Mouse (Mus musculus): ENCODE data around the gene Tnip1.
"Not testable (repeated sequence)": the region's sequence is repeated elsewhere in the genome, so short reads cannot be mapped to it uniquely, and the experiment has no call there.

Tnip1 gene

GRCm38 (mm10) chr11:54972049-54972723 is 9.5 kb upstream of the Tnip1 start:
- DNase-seq (ENCODE audit: low read depth, low spot score), result peak; percentile 26

GRCm38 (mm10) chr11:54971365-54972048 is 8.8 kb upstream of the Tnip1 start:
- no peak for DNase-seq (ENCODE audit: low read depth, low spot score)

GRCm38 (mm10) chr11:54965234-54965633 is 2.5 kb upstream of the Tnip1 start:
- DNase-seq (ENCODE audit: low read depth, low spot score), result no peak

- DNase-seq (ENCODE audit: low read depth, low spot score), result peak; percentile 30
Measured at GRCm38 (mm10) chr11:54961921-54962320, 796 bp downstream of the Tnip1 start.

DNA sequence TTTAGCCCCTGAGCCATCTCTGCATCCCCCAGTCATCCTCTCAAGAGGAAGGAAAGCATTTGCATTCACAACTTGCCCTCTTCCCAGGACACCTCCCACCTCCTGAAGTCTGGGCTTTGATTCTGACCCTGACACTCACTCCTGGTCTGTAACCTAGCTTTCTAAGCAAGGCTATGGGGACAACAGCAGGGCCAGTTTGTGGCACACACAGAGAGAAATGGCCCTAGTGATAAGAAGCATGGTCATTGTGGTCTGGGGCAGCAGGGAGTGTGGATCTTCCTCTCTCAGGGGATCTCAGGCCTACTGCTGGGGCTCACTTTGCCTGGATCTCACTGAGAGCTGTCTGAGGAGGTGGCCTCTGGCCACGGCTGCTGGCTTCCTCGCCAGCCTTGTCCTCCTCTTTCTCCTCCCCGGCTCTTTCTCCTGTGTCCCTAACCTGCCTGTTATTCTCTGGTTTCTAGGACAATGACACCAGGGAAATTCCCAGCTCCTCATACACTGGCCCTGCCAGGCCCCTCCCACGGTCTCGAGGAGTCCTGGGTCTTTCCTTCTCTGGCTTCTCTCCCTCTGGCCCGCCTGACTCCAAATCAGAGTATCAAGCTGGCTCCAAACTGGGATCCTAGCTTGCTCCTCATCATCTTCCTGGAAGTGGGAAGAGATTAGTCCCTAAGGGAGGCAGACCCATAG is 1.4 kb downstream of the Tnip1 start:
- DNase-seq (ENCODE audit: low read depth, low spot score), result peak; percentile 29

- no peak for DNase-seq (ENCODE audit: low read depth, low spot score)
Measured at GRCm38 (mm10) chr11:54960251-54960650, 2.5 kb downstream of the Tnip1 start.

- DNase-seq (ENCODE audit: low read depth, low spot score), result no peak
Measured at GRCm38 (mm10) chr11:54958571-54959073, 4.1 kb downstream of the Tnip1 start.

GRCm38 (mm10) chr11:54957708-54958107 is 5.0 kb downstream of the Tnip1 start:
- not testable (repeated sequence) for DNase-seq (ENCODE audit: low read depth, low spot score)

GRCm38 (mm10) chr11:54956912-54957311 is 5.8 kb downstream of the Tnip1 start:
- no peak for DNase-seq (ENCODE audit: low read depth, low spot score)

DNA sequence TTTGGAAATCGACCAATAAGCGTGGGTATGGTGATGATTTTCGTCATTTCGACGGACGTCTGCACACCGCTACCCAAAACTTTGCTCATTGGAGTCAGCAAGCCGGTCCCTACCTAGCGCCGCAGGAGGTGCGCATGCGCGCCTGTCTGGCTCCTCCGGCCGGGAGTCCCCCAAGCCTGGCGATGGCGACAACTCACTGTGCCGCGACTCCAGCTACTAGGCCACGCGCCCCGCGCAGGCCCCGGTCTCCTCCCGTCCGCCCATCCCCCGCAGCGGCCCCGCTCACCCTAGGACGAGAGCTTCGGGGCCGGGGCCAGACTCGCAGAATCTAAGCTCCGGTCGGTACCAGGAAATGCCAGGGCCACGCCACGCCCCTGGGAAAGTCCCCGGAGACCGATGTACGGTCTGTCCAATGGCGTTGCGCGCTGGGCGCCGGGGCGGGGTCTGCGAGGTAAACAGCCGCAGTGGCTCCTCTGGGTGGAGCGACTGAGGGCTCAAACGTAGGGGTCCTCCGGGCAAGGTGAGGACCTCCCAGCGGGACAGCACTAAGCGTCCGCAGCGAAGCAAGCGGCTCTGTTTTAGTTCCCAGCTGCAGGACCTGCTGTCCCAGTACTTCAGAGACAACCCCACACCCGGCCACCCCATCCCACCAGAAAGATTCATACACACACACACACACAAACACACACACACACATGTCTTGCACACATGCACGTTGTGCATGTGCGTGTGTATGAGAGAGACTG is 6.8 kb downstream of the Tnip1 start:
- peak; percentile 96 for DNase-seq (ENCODE audit: low read depth, low spot score)

DNA sequence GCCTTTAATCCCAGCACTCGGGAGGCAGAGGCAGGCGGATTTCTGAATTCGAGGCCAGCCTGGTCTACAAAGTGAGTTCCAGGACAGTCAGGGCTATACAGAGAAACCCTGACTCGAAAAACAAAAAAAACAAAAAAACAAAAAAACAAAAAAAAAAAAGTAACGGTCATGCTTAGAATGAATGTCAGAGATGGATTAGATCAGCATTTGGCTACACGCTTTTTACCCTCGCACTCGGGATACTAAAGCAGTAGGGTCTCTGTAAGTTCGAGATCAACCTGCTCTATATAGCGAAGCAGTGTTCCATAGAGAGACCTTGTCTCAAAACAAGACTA is 7.3 kb downstream of the Tnip1 start:
- not testable (repeated sequence) for DNase-seq (ENCODE audit: low read depth, low spot score)

DNA sequence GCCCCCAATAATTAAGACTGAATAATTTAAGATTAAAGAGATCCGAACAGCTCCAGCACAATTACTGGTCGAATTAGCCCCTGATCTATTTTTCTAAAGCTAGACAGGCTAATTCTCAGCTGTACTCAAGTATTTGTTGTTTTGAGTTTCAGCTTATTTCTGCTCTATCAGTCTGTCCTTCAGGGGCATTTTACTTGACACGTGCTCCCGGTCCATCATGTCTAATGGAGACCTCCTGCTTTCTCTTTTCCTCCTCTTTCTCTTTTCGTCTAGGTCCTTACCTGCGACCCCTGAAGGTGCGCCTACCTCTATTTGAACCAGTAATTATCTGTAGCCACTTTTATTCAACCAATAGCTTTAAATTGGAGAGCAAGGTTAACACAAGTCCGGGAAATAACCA is 8.0 kb downstream of the Tnip1 start:
- no peak for DNase-seq (ENCODE audit: low read depth, low spot score)

GRCm38 (mm10) chr11:54953993-54954446 is 8.7 kb downstream of the Tnip1 start:
- DNase-seq (ENCODE audit: low read depth, low spot score), result no peak

GRCm38 (mm10) chr11:54952651-54953050 is 10.1 kb downstream of the Tnip1 start:
- DNase-seq (ENCODE audit: low read depth, low spot score), result peak; percentile 44

GRCm38 (mm10) chr11:54950684-54951083 is 12.0 kb downstream of the Tnip1 start:
- DNase-seq (ENCODE audit: low read depth, low spot score), result no peak

DNA sequence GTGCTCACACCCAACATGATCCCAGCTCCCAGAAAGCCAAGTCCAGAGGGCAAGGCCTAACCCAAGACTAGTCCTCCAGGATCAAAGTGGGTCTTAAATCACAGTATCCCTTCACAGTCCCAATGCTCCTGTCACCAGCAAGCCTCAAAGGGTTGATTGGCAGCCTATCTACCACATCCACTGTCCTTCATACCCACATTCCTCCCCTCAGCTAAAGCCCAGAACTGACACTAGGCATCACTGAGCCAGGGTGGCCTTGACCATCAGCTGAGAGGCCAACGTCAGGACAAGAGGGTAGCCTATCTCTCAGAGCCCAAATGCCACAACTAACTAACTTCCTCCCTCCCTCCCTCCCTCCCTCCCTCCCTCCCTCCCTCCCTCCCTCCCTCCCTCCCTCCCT is 13.0 kb downstream of the Tnip1 start:
- no peak for DNase-seq (ENCODE audit: low read depth, low spot score)

GRCm38 (mm10) chr11:54944702-54945101 is 18.0 kb downstream of the Tnip1 start:
- no peak for DNase-seq (ENCODE audit: low read depth, low spot score)

GRCm38 (mm10) chr11:54940056-54940455 is 22.7 kb downstream of the Tnip1 start:
- DNase-seq (ENCODE audit: low read depth, low spot score), result no peak

GRCm38 (mm10) chr11:54939501-54939900 is 23.2 kb downstream of the Tnip1 start:
- no peak for DNase-seq (ENCODE audit: low read depth, low spot score)

- no peak for DNase-seq (ENCODE audit: low read depth, low spot score)
Measured at GRCm38 (mm10) chr11:54936771-54937140, 26.0 kb downstream of the Tnip1 start.

GRCm38 (mm10) chr11:54936035-54936770 is 26.5 kb downstream of the Tnip1 start:
- peak; percentile 46 for DNase-seq (ENCODE audit: low read depth, low spot score)
